Mouse (Mus musculus) ovary, adult 18-20 months (tissue): Measurements from ENCODE around the gene Trip6.

Experiments used
- DNase-seq: peaks from one replicate; pipeline ENCODE4 v3.0.0; 2022; ENCODE audit warnings: low spot score, mixed read lengths

The Trip6 gene

GRCm38 (mm10) chr5:137338663-137339289 lies 24.6 kb upstream of the Trip6 start:
- DNase-seq: no peak

GRCm38 (mm10) chr5:137338256-137338655 lies 24.1 kb upstream of the Trip6 start:
- DNase-seq: peak; percentile 91

- DNase-seq: no peak
Measured at GRCm38 (mm10) chr5:137337190-137337589, 23.0 kb upstream of the Trip6 start.

DNA sequence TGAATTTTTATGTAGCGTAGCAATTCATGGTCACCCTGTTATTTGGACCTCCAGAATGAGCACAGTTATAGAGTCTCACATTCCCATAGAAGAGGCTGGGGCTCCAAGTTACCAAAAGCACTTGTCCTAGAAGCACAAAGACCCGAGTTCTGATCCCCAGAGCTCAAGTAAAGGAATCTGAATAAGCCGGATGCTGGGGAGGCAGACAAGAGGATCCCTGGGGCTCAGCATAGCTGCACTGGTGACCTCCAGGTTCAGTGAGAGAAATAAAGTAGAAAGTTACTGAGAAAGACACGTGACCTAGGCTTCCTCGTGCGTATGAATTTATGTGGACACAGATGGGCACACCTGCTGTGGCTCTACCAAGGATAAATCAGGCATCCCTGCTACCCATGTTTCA lies 20.9 kb upstream of the Trip6 start:
- DNase-seq: no peak

GRCm38 (mm10) chr5:137334317-137334716 lies 20.1 kb upstream of the Trip6 start:
- DNase-seq: no peak

GRCm38 (mm10) chr5:137333512-137334174 lies 19.4 kb upstream of the Trip6 start, which contains the start of gene Slc12a9:
TSS of gene Slc12a9 (minus strand) at chr5:137333597.
- peak; percentile 87 for DNase-seq

- no peak for DNase-seq
Measured at GRCm38 (mm10) chr5:137332857-137333511, 18.8 kb upstream of the Trip6 start.

- DNase-seq: no peak
Measured at GRCm38 (mm10) chr5:137330910-137331309, 16.7 kb upstream of the Trip6 start.

- no peak for DNase-seq
Measured at GRCm38 (mm10) chr5:137320996-137321395, 6.8 kb upstream of the Trip6 start.

DNA sequence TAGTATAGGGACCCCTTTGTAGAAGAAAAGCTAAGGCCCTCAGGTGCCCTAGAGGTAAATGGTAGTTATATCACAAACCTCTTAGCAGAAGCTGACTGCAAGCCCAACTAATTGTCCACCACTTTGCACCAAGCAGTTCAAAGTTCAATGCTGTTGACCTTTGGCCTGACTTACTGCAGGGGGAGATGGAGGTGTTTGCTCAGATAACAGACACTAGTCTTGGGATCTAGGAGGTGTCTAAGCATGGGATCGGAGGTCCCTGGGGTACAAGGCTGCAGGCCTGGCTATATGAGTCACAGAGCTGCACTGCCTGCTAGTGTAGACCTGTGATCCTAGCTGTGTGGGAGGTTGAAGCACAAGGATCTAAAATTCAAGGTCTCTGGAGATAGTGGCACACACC lies 4.4 kb upstream of the Trip6 start:
- no peak for DNase-seq

DNA sequence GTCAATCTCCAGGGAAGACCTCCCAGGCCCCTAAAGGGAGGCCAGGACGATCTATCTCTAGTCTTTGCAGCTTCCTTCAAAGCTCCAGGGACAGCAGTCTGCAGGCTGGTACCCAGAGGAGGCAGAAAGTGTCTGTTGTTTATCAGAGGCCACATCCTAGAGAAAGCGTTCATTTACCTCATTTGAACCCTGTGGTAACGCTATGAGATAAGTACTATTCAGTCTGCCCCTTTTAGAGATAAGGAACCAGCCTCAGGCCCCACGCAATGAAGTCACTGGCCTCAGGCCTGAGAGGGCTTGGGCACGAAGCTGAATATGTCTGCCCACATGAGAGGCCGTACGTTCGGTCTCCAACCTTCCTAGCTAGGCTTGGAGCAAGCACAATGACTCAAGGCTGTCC lies 3.2 kb upstream of the Trip6 start:
- no peak for DNase-seq

- no peak for DNase-seq
Measured at GRCm38 (mm10) chr5:137315084-137315903, 1.1 kb upstream of the Trip6 start.

- no peak for DNase-seq
Measured at GRCm38 (mm10) chr5:137313466-137314192, 575 bp downstream of the Trip6 start.

- DNase-seq: no peak
Measured at GRCm38 (mm10) chr5:137308356-137308755, 5.8 kb downstream of the Trip6 start.

GRCm38 (mm10) chr5:137307071-137307912 lies 6.9 kb downstream of the Trip6 start, which contains the start of gene Srrt:
TSS of gene Srrt (minus strand) at chr5:137307674.
- peak; percentile 88 for DNase-seq

DNA sequence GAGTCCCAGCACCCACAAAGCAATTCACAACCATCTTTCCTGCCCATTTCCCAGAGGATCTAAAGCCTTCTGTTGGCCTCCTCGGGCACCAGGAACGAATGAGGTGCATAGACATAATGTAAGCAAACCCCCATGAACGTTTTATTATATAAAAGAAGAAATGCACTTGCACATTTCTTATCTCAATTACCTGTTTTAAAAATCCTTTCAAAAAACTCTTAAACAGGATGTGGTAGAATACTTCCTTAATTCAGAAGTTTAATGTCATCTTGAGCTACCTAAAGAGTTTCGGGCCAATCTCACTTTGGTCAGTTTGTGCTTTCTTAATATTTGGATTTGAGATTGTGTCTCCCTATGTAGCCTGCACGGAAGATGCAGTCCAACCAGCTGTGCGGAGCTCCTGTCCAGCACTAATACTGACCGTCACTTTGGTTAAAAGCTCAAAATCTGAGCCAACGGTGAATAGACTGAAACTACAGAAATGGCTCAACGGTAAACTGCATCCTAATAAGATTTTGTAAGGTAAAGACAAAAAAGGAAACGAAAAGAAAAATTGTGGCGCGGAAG lies 7.7 kb downstream of the Trip6 start:
- DNase-seq: no peak

DNA sequence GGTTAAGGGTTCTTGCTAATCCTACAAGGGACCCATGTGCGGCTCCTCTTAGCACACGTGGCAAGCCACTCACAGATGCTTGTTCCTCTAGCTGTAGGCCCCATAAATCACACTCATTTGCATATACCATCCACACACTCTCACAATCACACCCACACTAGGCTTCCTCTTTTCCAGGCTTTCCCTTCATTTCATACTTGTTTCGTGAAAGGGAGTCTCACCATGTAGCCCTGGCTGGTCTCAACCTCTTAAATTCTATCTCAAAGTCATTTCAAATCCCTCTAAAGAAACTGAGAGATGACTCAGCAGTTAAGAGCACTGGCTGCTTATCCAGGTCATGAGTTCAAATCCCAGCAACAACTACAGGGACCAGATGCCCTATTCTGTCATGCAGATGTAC lies 8.4 kb downstream of the Trip6 start:
- no peak for DNase-seq

- DNase-seq: no peak
Measured at GRCm38 (mm10) chr5:137304816-137305215, 9.4 kb downstream of the Trip6 start.

DNA sequence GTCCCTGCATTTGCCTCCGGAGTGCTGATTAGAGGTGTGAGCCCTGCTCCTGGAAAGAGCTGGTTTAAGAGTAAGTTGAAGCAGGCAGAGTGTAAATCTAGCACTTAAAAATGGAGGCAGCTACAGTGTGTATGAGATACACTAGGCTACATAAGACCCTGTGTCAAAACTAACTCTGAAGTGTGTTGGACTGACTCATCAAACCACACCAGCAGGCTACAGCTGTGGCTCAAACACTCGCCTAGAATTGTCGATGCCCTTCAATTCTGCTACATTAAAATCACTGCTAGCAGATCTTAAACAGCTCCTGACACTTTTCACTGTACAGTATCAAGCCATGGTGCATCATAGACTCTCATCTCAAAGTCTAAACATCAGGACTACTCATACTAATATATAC lies 10.0 kb downstream of the Trip6 start:
- no peak for DNase-seq

DNA sequence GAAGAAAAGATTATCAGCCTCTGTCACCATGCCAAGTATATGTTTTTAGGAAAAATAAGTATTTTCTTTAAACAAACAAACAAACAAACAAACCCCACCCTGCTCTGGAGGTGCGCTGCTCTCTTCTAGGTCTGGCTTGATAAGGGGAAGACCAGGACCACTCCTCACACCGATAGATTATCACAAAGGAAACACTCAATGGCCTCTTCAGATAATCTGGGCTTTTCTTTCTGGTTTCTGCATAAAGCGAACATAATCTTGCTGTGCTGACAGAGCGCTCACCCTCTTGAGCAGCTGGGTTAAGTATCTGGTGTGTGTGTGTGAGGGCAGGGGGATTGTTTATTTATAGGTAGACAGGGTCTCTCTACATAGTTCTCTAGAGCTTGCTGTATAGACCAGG lies 10.6 kb downstream of the Trip6 start:
- DNase-seq: no peak
